Mouse (Mus musculus): Measurements from ENCODE around the gene Fam163a.

DNA sequence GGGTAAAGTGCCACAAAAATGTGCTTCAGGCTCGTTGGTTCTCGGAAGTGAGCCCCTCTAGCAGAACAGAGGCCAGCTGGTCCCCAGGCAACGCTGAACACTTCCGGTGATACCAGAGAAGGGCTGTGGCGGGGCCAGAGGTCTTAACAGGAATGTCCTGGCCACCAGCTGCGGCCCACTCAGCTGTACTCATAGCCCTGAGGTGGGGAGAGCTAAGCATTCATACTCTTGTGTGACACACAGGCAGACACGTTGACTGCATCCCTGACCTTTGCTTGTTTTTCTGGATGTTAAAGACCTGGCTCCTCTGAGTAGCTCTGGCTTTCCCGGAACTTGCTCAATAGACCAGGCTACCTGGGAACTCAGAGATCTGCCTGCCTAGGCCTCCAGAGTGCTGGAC is 130.3 kb downstream of the Fam163a start:
- TF ChIP-seq EP300 (IDR thresholded peaks at IDR 0.05; ENCODE audit: low read depth in 1 of 2, low read length in 2 of 2) = no peak
- no peak for TF ChIP-seq CTCF (IDR thresholded peaks at IDR 0.05 in 2 of 3, conservative IDR thresholded peaks at IDR 0.05 in 1 of 3; ENCODE audit: control insufficient read depth in 1 of 3, insufficient read depth in 1 of 3, low read depth in 2 of 3, low read length in 3 of 3, poor library complexity in 1 of 3, severe bottlenecking in 1 of 3)
